Mouse (Mus musculus): ENCODE results near the gene Braf.

DNA sequence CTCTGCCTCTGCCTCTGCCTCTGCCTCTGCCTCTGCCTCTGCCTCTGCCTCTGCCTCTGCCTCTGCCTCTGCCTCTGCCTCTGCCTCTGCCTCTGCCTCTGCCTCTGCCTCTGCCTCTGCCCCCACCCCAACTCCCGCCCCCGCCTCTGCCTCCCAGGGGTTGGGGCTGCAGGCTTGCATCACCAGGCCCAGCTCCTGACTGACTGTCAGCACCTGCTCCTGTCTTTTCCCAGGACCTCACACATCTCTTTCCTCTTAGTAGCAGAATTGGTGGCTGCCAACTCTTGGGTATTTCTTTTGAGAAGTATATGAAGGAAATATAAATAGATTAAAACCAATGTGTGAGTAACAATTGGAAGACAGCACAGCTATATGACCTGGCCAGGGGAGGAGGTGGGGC lies 144.7 kb downstream of the Braf start:
- no peak for TF ChIP-seq CTCF (IDR thresholded peaks at IDR 0.05; ENCODE audit: low read depth, low read length)
- no peak for TF ChIP-seq GATA1 (IDR thresholded peaks at IDR 0.05; ENCODE audit: borderline replicate concordance, low read length)
- no peak for TF ChIP-seq TAL1 (conservative IDR thresholded peaks at IDR 0.05; ENCODE audit: low read depth, low read length)

Data from G1E (cell line).